Comparison of ENCODE assay signal across 7 mouse cellular contexts in genomic region chr6:63257406-63257845, GRCm38 (mm10). TPM values are rescaled to one million over a fixed set of nuclear protein-coding genes. Genes with fewer than 3 reads are reported as not detected.
DNase-seq lines count a peak whose midpoint lies in the region; ATAC-seq and TF ChIP-seq lines count a peak whose summit lies in the region.

No protein-coding gene starts in this region.

- peak; percentile 12; the same call in 1 of the 2 replicates for TF ChIP-seq CTCF in midbrain, postnatal 0 days (IDR thresholded peaks at IDR 0.05)

- H3K4me2 ChIP-seq in embryonic facial prominence, embryonic 14.5 days (ENCODE audit: low read depth, low read length) = peak overlapping the region; percentile 96
- peak overlapping the region; percentile 66 for H3K4me2 ChIP-seq in midbrain, postnatal 0 days (ENCODE audit: low read depth, low read length, poor library complexity, severe bottlenecking)

- peaks cover 4% of the 10 kb centered on the region; the same call in 1 of the 2 replicates for H3K4me1 ChIP-seq in embryonic facial prominence, embryonic 14.5 days (ENCODE audit: control insufficient read depth, insufficient read depth, low read length)
- H3K4me1 ChIP-seq in hindbrain, embryonic 10.5 days (replicated peaks) = peaks cover 17% of the 10 kb centered on the region
- H3K4me1 ChIP-seq in midbrain, postnatal 0 days (ENCODE audit: insufficient read depth, low read length) = no peaks in the 10 kb centered on the region

- peaks cover 48% of the 10 kb centered on the region for H3K27me3 ChIP-seq in embryonic facial prominence, embryonic 14.5 days (replicated peaks; ENCODE audit: control insufficient read depth, insufficient read depth, low read length)
- H3K27me3 ChIP-seq in hindbrain, embryonic 10.5 days (ENCODE audit: insufficient read depth, poor library complexity, severe bottlenecking) = peaks cover 16% of the 10 kb centered on the region
- no peaks in the 10 kb centered on the region for H3K27me3 ChIP-seq in midbrain, postnatal 0 days (ENCODE audit: insufficient read depth, low read length)

- no peaks in the 10 kb centered on the region for H3K9me3 ChIP-seq in embryonic facial prominence, embryonic 14.5 days (ENCODE audit: control insufficient read depth, low read length)
- H3K9me3 ChIP-seq in hindbrain, embryonic 10.5 days = no peaks in the 10 kb centered on the region
- no peaks in the 10 kb centered on the region for H3K9me3 ChIP-seq in midbrain, postnatal 0 days (ENCODE audit: low read length)

- peak; percentile 2 for DNase-seq in NIH3T3 (ENCODE audit: low read depth)
- peak; percentile 2 for DNase-seq in adrenal gland, postnatal 36 days
- DNase-seq in embryonic facial prominence, embryonic 14.5 days (ENCODE audit: low spot score) = peak; percentile 44
- peak; percentile 76 for DNase-seq in hindbrain, embryonic 10.5 days (ENCODE audit: low spot score)
- peak; percentile 58 to 73 for DNase-seq in left cerebral cortex, postnatal 25 days (ENCODE audit: low spot score in 2 of 2)
- DNase-seq in midbrain, postnatal 0 days (ENCODE audit: low spot score) = peak; percentile 76
- peak; percentile 4 for DNase-seq in urinary bladder, postnatal 14 days (ENCODE audit: low spot score)

- 0% methylated on average over 32 of the region's 42 CpGs for WGBS in embryonic facial prominence, embryonic 14.5 days
- WGBS in hindbrain, embryonic 10.5 days = under 1% methylated on average over 42 of the region's 42 CpGs
- WGBS in midbrain, postnatal 0 days = under 1% methylated on average over 37 of the region's 42 CpGs

- peak overlapping the region; percentile 58 for H3K9ac ChIP-seq in embryonic facial prominence, embryonic 14.5 days (ENCODE audit: low read depth, low read length)
- peak overlapping the region; percentile 81 for H3K9ac ChIP-seq in midbrain, postnatal 0 days (replicated peaks; ENCODE audit: low read length, poor library complexity, severe bottlenecking)

- ATAC-seq in embryonic facial prominence, embryonic 14.5 days (ENCODE audit: low read depth) = peak; percentile 45
- peak; percentile 80 for ATAC-seq in midbrain, postnatal 0 days (ENCODE audit: low FRiP score)

- no peaks in the 10 kb centered on the region for H3K36me3 ChIP-seq in embryonic facial prominence, embryonic 14.5 days (ENCODE audit: control insufficient read depth, insufficient read depth, low read length)
- no peaks in the 10 kb centered on the region for H3K36me3 ChIP-seq in hindbrain, embryonic 10.5 days
- H3K36me3 ChIP-seq in midbrain, postnatal 0 days (ENCODE audit: insufficient read depth, low read length) = no peaks in the 10 kb centered on the region

- H3K27ac ChIP-seq in embryonic facial prominence, embryonic 14.5 days (replicated peaks; ENCODE audit: low read depth, low read length) = no peak overlapping the region
- H3K27ac ChIP-seq in hindbrain, embryonic 10.5 days = peak overlapping the region; percentile 91
- H3K27ac ChIP-seq in midbrain, postnatal 0 days (ENCODE audit: low read depth, low read length) = peak overlapping the region; percentile 91

- intact Hi-C loops in left cerebral cortex, postnatal 25 days (cut with DNase I) = loop anchor here (5.0 to 10.0 kb wide), 2 partner anchors 1283 to 1395 kb away; no protein-coding TSS in a partner anchor

- H3K4me3 ChIP-seq in embryonic facial prominence, embryonic 14.5 days (ENCODE audit: low read depth, low read length) = peak overlapping the region; percentile 68
- peak overlapping the region; percentile 85 for H3K4me3 ChIP-seq in hindbrain, embryonic 10.5 days
- H3K4me3 ChIP-seq in midbrain, postnatal 0 days (ENCODE audit: low read depth, low read length) = peak overlapping the region; percentile 87

RNA-seq across cellular contexts. Expression of gene Grid2, which starts 1.8 kb away (rescaled TPM):
- total RNA-seq in adrenal gland, postnatal 36 days (2021) = under 1 TPM in 1 of 2 experiments, not detected in 1; 0.07 TPM
- 2.1 and 2.4 TPM in 2 replicates for polyA plus RNA-seq in embryonic facial prominence, embryonic 14.5 days (2014; fragmentation: Nextera tagmentation; extraction: Ambion mirVana)
- 1.3 and 3.3 TPM in 2 replicates for polyA plus RNA-seq in hindbrain, embryonic 10.5 days (2016; fragmentation: Nextera tagmentation; extraction: Ambion mirVana)
- total RNA-seq in left cerebral cortex, postnatal 25 days (2021) = 10 to 100 TPM; 17.2 to 23.7 TPM
- total RNA-seq in midbrain, postnatal 0 days (2014; rRNA removed) = 44.8 and 52.2 TPM in 2 replicates
- polyA plus RNA-seq in midbrain, postnatal 0 days (2015; fragmentation: Nextera tagmentation; extraction: Ambion mirVana) = 12.4 and 15.3 TPM in 2 replicates

Comparison
In these comparisons a context has a peak if more than half of its experiments do, and no peak if none do; other contexts are left out.
1. DNase-seq: peak in every context shown above with its lines; median percentile 76 in hindbrain, embryonic 10.5 days; 76 in midbrain, postnatal 0 days; 66 in left cerebral cortex, postnatal 25 days; 44 in embryonic facial prominence, embryonic 14.5 days; 4 in urinary bladder, postnatal 14 days; 2 in NIH3T3; 2 in adrenal gland, postnatal 36 days.
2. RNA of gene Grid2, which starts 1.8 kb away (total RNA-seq): 44.8 to 52.2 TPM in midbrain, postnatal 0 days and 17.2 to 23.7 TPM in left cerebral cortex, postnatal 25 days; 0.07 TPM in adrenal gland, postnatal 36 days; every median in the first group is over 10 times any median in the second.
3. Peak in every context shown above with its lines, with median percentiles within 50 percentile points of each other: H3K4me3 ChIP-seq.